Mouse (Mus musculus): Measurements from ENCODE around the gene Anks4b. TPM values are rescaled to one million over a fixed set of nuclear protein-coding genes. Genes with fewer than 3 reads are reported as not detected.

Gene Anks4b
- polyA plus RNA-seq, 1 experiment from 2014 or later: not detected

GRCm38 (mm10) chr7:120180547-120180946 is 6.9 kb downstream of the Anks4b start:
- DNase-seq (no peak), ATAC-seq (ENCODE audit: low FRiP score, low TSS enrichment) (no peak)
- Histone ChIP-seq H3K36me3 (ENCODE audit: control insufficient read depth, insufficient read depth, low read length) (no peaks in the 10 kb centered on the region), H3K9me3 (ENCODE audit: control insufficient read depth, low read length) (no peaks in the 10 kb centered on the region), H3K4me1 (ENCODE audit: control insufficient read depth, insufficient read depth, low read length) (no peaks in the 10 kb centered on the region), H3K27ac (replicated peaks; ENCODE audit: low read depth, low read length) (no peak overlapping the region), H3K4me2 (ENCODE audit: low read length) (no peak overlapping the region), H3K27me3 (ENCODE audit: control insufficient read depth, insufficient read depth, low read length) (no peaks in the 10 kb centered on the region), H3K4me3 (replicated peaks; ENCODE audit: low read depth, low read length) (no peak overlapping the region), H3K9ac (replicated peaks; ENCODE audit: low read length) (no peak overlapping the region)
- WGBS: 88% methylated on average over 5 of the region's 5 CpGs

- Histone ChIP-seq H3K27me3 (ENCODE audit: control insufficient read depth, insufficient read depth, low read length) (no peaks in the 10 kb centered on the region), H3K9me3 (ENCODE audit: control insufficient read depth, low read length) (no peaks in the 10 kb centered on the region), H3K4me2 (ENCODE audit: low read length) (no peak overlapping the region), H3K4me3 (replicated peaks; ENCODE audit: low read depth, low read length) (no peak overlapping the region), H3K9ac (replicated peaks; ENCODE audit: low read length) (no peak overlapping the region), H3K36me3 (ENCODE audit: control insufficient read depth, insufficient read depth, low read length) (no peaks in the 10 kb centered on the region), H3K27ac (replicated peaks; ENCODE audit: low read depth, low read length) (no peak overlapping the region), H3K4me1 (ENCODE audit: control insufficient read depth, insufficient read depth, low read length) (no peaks in the 10 kb centered on the region)
- WGBS: 93% methylated on average over 4 of the region's 4 CpGs
- DNase-seq (no peak), ATAC-seq (ENCODE audit: low FRiP score, low TSS enrichment) (no peak)
These were observed 8.0 kb downstream of the Anks4b start for GRCm38 (mm10) chr7:120181401-120182230.

- no peak for ATAC-seq (ENCODE audit: low FRiP score, low TSS enrichment)
- no peak overlapping the region for H3K27ac ChIP-seq (replicated peaks; ENCODE audit: low read depth, low read length)
- H3K36me3 ChIP-seq (ENCODE audit: control insufficient read depth, insufficient read depth, low read length): no peaks in the 10 kb centered on the region
- H3K4me3 ChIP-seq (replicated peaks; ENCODE audit: low read depth, low read length): no peak overlapping the region
- DNase-seq: no peak
- no peaks in the 10 kb centered on the region for H3K4me1 ChIP-seq (ENCODE audit: control insufficient read depth, insufficient read depth, low read length)
- no peaks in the 10 kb centered on the region for H3K9me3 ChIP-seq (ENCODE audit: control insufficient read depth, low read length)
- no peak overlapping the region for H3K9ac ChIP-seq (replicated peaks; ENCODE audit: low read length)
- H3K27me3 ChIP-seq (ENCODE audit: control insufficient read depth, insufficient read depth, low read length): no peaks in the 10 kb centered on the region
- no peak overlapping the region for H3K4me2 ChIP-seq (ENCODE audit: low read length)
These were observed 9.2 kb downstream of the Anks4b start for GRCm38 (mm10) chr7:120182891-120183290.

- ATAC-seq (ENCODE audit: low FRiP score, low TSS enrichment) (no peak), DNase-seq (no peak)
- Histone ChIP-seq H3K4me2 (ENCODE audit: low read length) (no peak overlapping the region), H3K36me3 (ENCODE audit: control insufficient read depth, insufficient read depth, low read length) (no peaks in the 10 kb centered on the region), H3K9ac (replicated peaks; ENCODE audit: low read length) (no peak overlapping the region), H3K27me3 (ENCODE audit: control insufficient read depth, insufficient read depth, low read length) (no peaks in the 10 kb centered on the region), H3K9me3 (ENCODE audit: control insufficient read depth, low read length) (no peaks in the 10 kb centered on the region), H3K4me3 (replicated peaks; ENCODE audit: low read depth, low read length) (no peak overlapping the region), H3K27ac (replicated peaks; ENCODE audit: low read depth, low read length) (no peak overlapping the region), H3K4me1 (ENCODE audit: control insufficient read depth, insufficient read depth, low read length) (no peaks in the 10 kb centered on the region)
- WGBS: 87% methylated on average over 5 of the region's 5 CpGs
These were observed 15.3 kb downstream of the Anks4b start for GRCm38 (mm10) chr7:120188946-120189345.

- Histone ChIP-seq H3K9ac (replicated peaks; ENCODE audit: low read length) (no peak overlapping the region), H3K36me3 (ENCODE audit: control insufficient read depth, insufficient read depth, low read length) (no peaks in the 10 kb centered on the region), H3K4me1 (ENCODE audit: control insufficient read depth, insufficient read depth, low read length) (no peaks in the 10 kb centered on the region), H3K4me3 (replicated peaks; ENCODE audit: low read depth, low read length) (no peak overlapping the region), H3K27ac (replicated peaks; ENCODE audit: low read depth, low read length) (no peak overlapping the region), H3K4me2 (ENCODE audit: low read length) (no peak overlapping the region), H3K9me3 (ENCODE audit: control insufficient read depth, low read length) (no peaks in the 10 kb centered on the region), H3K27me3 (ENCODE audit: control insufficient read depth, insufficient read depth, low read length) (no peaks in the 10 kb centered on the region)
- WGBS: 76% methylated on average over 8 of the region's 8 CpGs
- ATAC-seq (ENCODE audit: low FRiP score, low TSS enrichment) (no peak), DNase-seq (no peak)
These were observed 15.9 kb downstream of the Anks4b start for GRCm38 (mm10) chr7:120189369-120190149.

- H3K27ac ChIP-seq (replicated peaks; ENCODE audit: low read depth, low read length): no peak overlapping the region
- H3K9me3 ChIP-seq (ENCODE audit: control insufficient read depth, low read length): no peaks in the 10 kb centered on the region
- no peaks in the 10 kb centered on the region for H3K36me3 ChIP-seq (ENCODE audit: control insufficient read depth, insufficient read depth, low read length)
- no peak overlapping the region for H3K4me2 ChIP-seq (ENCODE audit: low read length)
- no peaks in the 10 kb centered on the region for H3K27me3 ChIP-seq (ENCODE audit: control insufficient read depth, insufficient read depth, low read length)
- no peak for ATAC-seq (ENCODE audit: low FRiP score, low TSS enrichment)
- 68% methylated on average over 8 of the region's 8 CpGs for WGBS
- H3K9ac ChIP-seq (replicated peaks; ENCODE audit: low read length): no peak overlapping the region
- H3K4me3 ChIP-seq (replicated peaks; ENCODE audit: low read depth, low read length): no peak overlapping the region
- no peak for DNase-seq
- no peaks in the 10 kb centered on the region for H3K4me1 ChIP-seq (ENCODE audit: control insufficient read depth, insufficient read depth, low read length)
These were observed 16.6 kb downstream of the Anks4b start for GRCm38 (mm10) chr7:120190150-120190665.

- no peak for DNase-seq
- Histone ChIP-seq H3K27ac (replicated peaks; ENCODE audit: low read depth, low read length) (no peak overlapping the region), H3K4me3 (replicated peaks; ENCODE audit: low read depth, low read length) (no peak overlapping the region), H3K4me2 (ENCODE audit: low read length) (no peak overlapping the region), H3K9ac (replicated peaks; ENCODE audit: low read length) (no peak overlapping the region), H3K36me3 (ENCODE audit: control insufficient read depth, insufficient read depth, low read length) (no peaks in the 10 kb centered on the region), H3K9me3 (ENCODE audit: control insufficient read depth, low read length) (no peaks in the 10 kb centered on the region), H3K27me3 (ENCODE audit: control insufficient read depth, insufficient read depth, low read length) (no peaks in the 10 kb centered on the region), H3K4me1 (ENCODE audit: control insufficient read depth, insufficient read depth, low read length) (no peaks in the 10 kb centered on the region)
- no peak for ATAC-seq (ENCODE audit: low FRiP score, low TSS enrichment)
- 67% methylated on average over 3 of the region's 3 CpGs for WGBS
These were observed 18.5 kb downstream of the Anks4b start for GRCm38 (mm10) chr7:120192207-120192606.

GRCm38 (mm10) chr7:120192816-120193215 is 19.2 kb downstream of the Anks4b start:
- H3K27ac ChIP-seq (replicated peaks; ENCODE audit: low read depth, low read length): no peak overlapping the region
- DNase-seq (no peak), ATAC-seq (ENCODE audit: low FRiP score, low TSS enrichment) (no peak)
- no peak overlapping the region for H3K9ac ChIP-seq (replicated peaks; ENCODE audit: low read length)
- H3K36me3 ChIP-seq (ENCODE audit: control insufficient read depth, insufficient read depth, low read length): no peaks in the 10 kb centered on the region
- H3K4me3 ChIP-seq (replicated peaks; ENCODE audit: low read depth, low read length): no peak overlapping the region
- 83% methylated on average over 6 of the region's 6 CpGs for WGBS
- H3K4me2 ChIP-seq (ENCODE audit: low read length): no peak overlapping the region
- no peaks in the 10 kb centered on the region for H3K9me3 ChIP-seq (ENCODE audit: control insufficient read depth, low read length)
- H3K4me1 ChIP-seq (ENCODE audit: control insufficient read depth, insufficient read depth, low read length): no peaks in the 10 kb centered on the region
- H3K27me3 ChIP-seq (ENCODE audit: control insufficient read depth, insufficient read depth, low read length): no peaks in the 10 kb centered on the region
